Mouse (Mus musculus) brain, embryonic 14.5 days (tissue): Measurements from ENCODE around the gene Eva1a.

ENCODE experiments used
- CTCF ChIP-seq: fragments of 200-500 bp; IDR thresholded peaks from 2 replicates; pipeline ENCODE4 v1.5.1; 2012; ENCODE audit warnings: inconsistent platforms, mild to moderate bottlenecking, moderate library complexity, borderline replicate concordance; ENCODE audit not compliant: insufficient read depth, insufficient read length; ENCODE audit errors: extremely low read depth
- POLR2A ChIP-seq: fragments of 200-500 bp; IDR thresholded peaks from 2 replicates; pipeline ENCODE4 v1.6.1; 2012; ENCODE audit warnings: mild to moderate bottlenecking, inconsistent platforms, borderline replicate concordance; ENCODE audit not compliant: poor library complexity, insufficient read depth, insufficient read length, severe bottlenecking; ENCODE audit errors: extremely low read depth

GRCm38 (mm10) chr6:82059896-82060295, 19.1 kb downstream of the Eva1a start:
- no peak for TF ChIP-seq POLR2A
- TF ChIP-seq CTCF: no peak
